Mouse (Mus musculus) myocyte (in vitro differentiated cells): Measurements from ENCODE around the gene Tor3a.
A peak's percentile ranks its signal among the peaks of the same experiment; 100 is the strongest.

Experiments used
- E2F4 ChIP-seq: IDR thresholded peaks from one replicate; pipeline ENCODE4 v1.6.1; 2011; ENCODE audit warnings: mild to moderate bottlenecking, control low read depth, moderate library complexity; ENCODE audit not compliant: insufficient read depth
- MYOD1 ChIP-seq, 3 experiments: IDR thresholded peaks; one replicate each; pipeline ENCODE4 v1.6.1; 2011; ENCODE audit warnings: control low read depth in 2 of 3, low read depth in 2 of 3, mild to moderate bottlenecking in 2 of 3, moderate library complexity in 1 of 3; ENCODE audit not compliant: insufficient read length in 2 of 3, control insufficient read depth in 1 of 3
- MYOG ChIP-seq, 3 experiments: IDR thresholded peaks; one replicate each; pipeline ENCODE4 v1.6.1; 2011; ENCODE audit warnings: control low read depth in 2 of 3, low read depth in 2 of 3, mild to moderate bottlenecking in 2 of 3; ENCODE audit not compliant: insufficient read length in 2 of 3, control insufficient read depth in 1 of 3, insufficient read depth in 1 of 3
- POLR2A ChIP-seq: IDR thresholded peaks from one replicate; pipeline ENCODE4 v1.6.1; 2011; ENCODE audit warnings: low read depth, mild to moderate bottlenecking, control low read depth, moderate library complexity; ENCODE audit not compliant: insufficient read length
- POLR2AphosphoS2 ChIP-seq: IDR thresholded peaks from one replicate; pipeline ENCODE4 v1.6.1; 2011; ENCODE audit warnings: low read depth, control low read depth; ENCODE audit not compliant: insufficient read length
- SRF ChIP-seq: IDR thresholded peaks from one replicate; pipeline ENCODE4 v1.6.1; 2011; ENCODE audit warnings: low read depth; ENCODE audit not compliant: control insufficient read depth, insufficient read length
- TCF12 ChIP-seq: IDR thresholded peaks from one replicate; pipeline ENCODE4 v1.6.1; 2011; ENCODE audit warnings: mild to moderate bottlenecking, control low read depth; ENCODE audit not compliant: poor library complexity, insufficient read depth, severe bottlenecking

DNA sequence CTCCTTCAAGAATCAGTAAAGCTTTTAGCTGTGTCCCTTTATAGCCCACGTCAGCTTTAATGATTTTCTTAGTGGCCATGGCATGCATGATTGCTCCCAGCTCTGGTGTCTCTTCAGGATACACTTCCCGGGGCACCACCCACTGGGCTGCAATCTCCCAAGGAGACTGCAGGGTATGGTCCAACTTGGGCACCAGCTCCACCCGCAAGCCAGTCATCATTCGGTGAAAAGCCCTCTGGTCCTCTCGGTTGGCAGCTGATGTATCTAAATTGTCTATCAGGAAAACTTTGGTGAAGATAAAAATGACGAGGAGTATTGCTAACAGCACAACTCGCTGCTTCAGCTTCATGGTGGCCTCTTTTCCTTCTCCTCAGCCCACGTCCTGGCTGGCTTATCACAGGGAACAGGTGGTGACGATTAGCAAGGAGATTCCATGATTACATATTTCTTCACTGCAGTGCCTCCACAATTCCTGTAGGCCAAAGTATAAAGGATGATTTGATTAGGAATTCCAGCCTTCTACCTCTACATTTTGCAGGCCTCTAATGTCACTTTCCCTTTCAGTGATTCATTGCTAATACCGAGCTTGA, 31.6 kb upstream of the Tor3a start:
- TF ChIP-seq TCF12: no peak
- TF ChIP-seq SRF: no peak
- no peak for TF ChIP-seq POLR2AphosphoS2
- peak in 1 of 3 experiments; percentile 33 for TF ChIP-seq MYOD1 (IDR thresholded peaks at IDR 0.05; ENCODE audit: control insufficient read depth in 1 of 3, insufficient read length in 2 of 3, low read depth in 2 of 3)
- TF ChIP-seq POLR2A: no peak
- TF ChIP-seq MYOG (IDR thresholded peaks at IDR 0.05; ENCODE audit: control insufficient read depth in 1 of 3, insufficient read depth in 1 of 3, insufficient read length in 2 of 3, low read depth in 2 of 3): no peak
- no peak for TF ChIP-seq E2F4
